Mouse (Mus musculus) limb, embryonic 14.5 days (tissue): ENCODE measurements around the gene Gdi1. TPM values are rescaled to one million over a fixed set of nuclear protein-coding genes. Genes with fewer than 3 reads are reported as not detected.

ENCODE experiments used
- ATAC-seq: fragments of 200-750 bp; cut with Nextera tagmentation; 2 replicates; pipeline ENCODE4 v1.8.0; 2017; ENCODE audit warnings: low read depth, moderate number of reproducible peaks, moderate TSS enrichment; ENCODE audit not compliant: low FRiP score
- DNase-seq: peaks from one replicate; pipeline ENCODE4 v3.0.0-alpha.2; 2015; ENCODE audit warnings: low spot score
- H3K27ac ChIP-seq: fragments of 300-500 bp; sonication (generic); replicated peaks from 2 replicates; pipeline ENCODE4 v1.5.1; 2014; ENCODE audit warnings: low read depth, mild to moderate bottlenecking, low read length, moderate library complexity, mixed read lengths
- H3K27me3 ChIP-seq: fragments of 300-500 bp; sonication (generic); 2 replicates; pipeline ENCODE4 v1.6.1; 2014; ENCODE audit warnings: low read length, mixed read lengths; ENCODE audit not compliant: control insufficient read depth, insufficient read depth
- H3K36me3 ChIP-seq: fragments of 300-500 bp; sonication (generic); 2 replicates; pipeline ENCODE4 v1.6.1; 2014; ENCODE audit warnings: mild to moderate bottlenecking, low read length, moderate library complexity, mixed read lengths; ENCODE audit not compliant: control insufficient read depth, insufficient read depth
- H3K4me1 ChIP-seq: fragments of 300-500 bp; sonication (generic); 2 replicates; pipeline ENCODE4 v1.6.1; 2014; ENCODE audit warnings: antibody characterized with exemption, low read length, mixed read lengths; ENCODE audit not compliant: control insufficient read depth, insufficient read depth
- H3K4me2 ChIP-seq: fragments of 300-500 bp; sonication (generic); replicated peaks from 2 replicates; pipeline ENCODE4 v1.6.1; 2014; ENCODE audit warnings: low read depth, mild to moderate bottlenecking, low read length, moderate library complexity; ENCODE audit not compliant: severe bottlenecking
- H3K4me3 ChIP-seq: fragments of 300-500 bp; sonication (generic); replicated peaks from 2 replicates; pipeline ENCODE4 v1.5.1; 2014; ENCODE audit warnings: low read length
- H3K9ac ChIP-seq: fragments of 300-500 bp; sonication (generic); 2 replicates; pipeline ENCODE4 v1.6.1; 2014; ENCODE audit warnings: mild to moderate bottlenecking, low read depth, low read length, moderate library complexity; ENCODE audit not compliant: severe bottlenecking
- H3K9me3 ChIP-seq: fragments of 300-500 bp; sonication (generic); 2 replicates; pipeline ENCODE4 v1.6.1; 2016; ENCODE audit warnings: low read length; ENCODE audit not compliant: control insufficient read depth
- POLR2A ChIP-seq: fragments of 200-500 bp; IDR thresholded peaks from 2 replicates; pipeline ENCODE4 v1.8.0; 2012; ENCODE audit warnings: inconsistent platforms, mild to moderate bottlenecking, moderate library complexity, borderline replicate concordance; ENCODE audit not compliant: insufficient read depth, insufficient read length; ENCODE audit errors: extremely low read depth
- WGBS: fragments of 180-500 bp; shearing (Covaris S2); extraction: QIAGEN DNeasy Blood & Tissue Kit; methylation state at CpG from one replicate; pipeline ENCODE4 v1.1.7; 2014; 5-methylcytosine and 5-hydroxymethylcytosine counted together
- polyA plus RNA-seq, 2 experiments: library from polyadenylated mRNA; depleted of rRNA in 1 of 2; stranded (reverse) in 1 of 2; unstranded in 1 of 2; fragments of >200 nt; fragmentation: Nextera tagmentation in 1 of 2; extraction: Ambion mirVana in 1 of 2; gene quantifications; 2 replicates each; pipeline versions ENCODE4 v1.2.1 to v1.2.3; 2012 to 2014

Gene Gdi1
- polyA plus RNA-seq (2012; rRNA removed), result 567 and 604 TPM in 2 replicates
- 147 and 183 TPM in 2 replicates for polyA plus RNA-seq (2014; fragmentation: Nextera tagmentation; extraction: Ambion mirVana)

DNA sequence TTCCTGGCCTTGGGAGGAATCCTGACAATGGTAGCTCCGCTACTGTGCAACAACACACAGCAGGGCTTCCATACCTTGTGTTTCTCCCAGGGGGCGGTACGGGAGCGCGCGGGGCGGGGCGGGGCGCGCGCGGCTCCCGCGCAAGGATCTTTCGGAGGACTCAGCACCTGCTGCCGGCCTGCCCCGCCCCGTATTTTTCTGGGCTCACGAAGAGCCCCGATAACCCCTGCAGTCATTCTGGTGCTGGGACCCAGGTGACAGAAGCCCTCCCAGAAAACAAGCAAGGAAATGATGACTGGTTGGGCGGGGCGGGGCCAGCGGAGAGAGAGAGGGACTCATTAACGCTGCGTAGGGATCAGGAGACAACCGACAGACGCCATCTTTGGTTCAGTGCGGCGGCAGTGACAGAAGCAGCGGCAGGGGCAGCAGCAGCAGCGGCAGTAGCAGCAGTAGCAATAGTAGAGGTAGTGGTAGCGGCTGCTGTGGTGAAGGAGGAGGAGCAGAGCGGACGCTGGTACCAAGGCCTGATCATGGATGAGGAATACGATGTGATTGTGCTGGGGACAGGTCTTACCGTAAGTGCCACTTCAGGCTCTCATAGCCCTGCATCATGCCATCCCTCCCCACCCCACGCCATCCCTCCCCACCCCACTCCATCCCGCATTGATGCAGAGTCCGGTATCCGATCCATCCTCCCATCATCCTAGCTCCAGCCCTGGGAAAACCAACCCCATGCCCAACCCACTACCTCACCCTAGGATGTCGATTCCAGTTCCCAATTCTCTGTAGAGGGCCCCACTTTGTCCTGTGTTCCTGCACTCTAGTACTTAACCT, at the start of gene Gdi1:
Gene Gdi1, plus strand, starts transcription at position 132 of the 834 bp plus-strand sequence.
- no peaks in the 10 kb centered on the region; the same call in 1 of the 2 replicates for H3K4me1 ChIP-seq
- WGBS, result 19% methylated on average over 38 of the region's 41 CpGs
- peak within 1 kb of the TSS; percentile 58 for H3K4me2 ChIP-seq
- peaks cover 49% of the 10 kb centered on the region for H3K36me3 ChIP-seq
- ATAC-seq, result peak; percentile 89
- peak within 1 kb of the TSS; percentile 87 for H3K27ac ChIP-seq
- TF ChIP-seq POLR2A, result peak; percentile 55; the same call in 1 of the 2 replicates
- peak; percentile 60 for DNase-seq
- peak within 1 kb of the TSS; percentile 66 for H3K9ac ChIP-seq
- H3K27me3 ChIP-seq, result no peaks in the 10 kb centered on the region
- peak within 1 kb of the TSS; percentile 54 for H3K4me3 ChIP-seq
- no peaks in the 10 kb centered on the region for H3K9me3 ChIP-seq

DNA sequence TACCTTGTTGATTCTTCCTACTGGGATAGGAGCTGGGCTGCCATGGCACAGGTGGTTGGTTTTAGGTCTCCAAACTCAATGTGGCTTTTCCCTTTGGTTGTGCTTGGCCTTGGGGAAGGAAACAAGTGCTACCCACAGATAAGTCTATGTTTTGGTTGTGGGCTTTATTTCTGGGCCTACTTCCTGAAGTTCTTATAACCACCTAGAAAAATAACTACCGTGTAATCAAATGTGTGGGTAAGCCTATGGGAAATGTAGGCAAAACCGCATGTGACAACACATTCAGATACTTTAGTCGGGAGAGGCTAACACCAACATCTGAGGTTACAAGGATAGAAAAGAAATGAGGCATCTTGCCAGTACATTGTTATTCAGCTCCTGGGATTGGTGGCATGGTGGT, 47.1 kb upstream of the Gdi1 start:
- ATAC-seq, result no peak
- TF ChIP-seq POLR2A, result no peak

DNA sequence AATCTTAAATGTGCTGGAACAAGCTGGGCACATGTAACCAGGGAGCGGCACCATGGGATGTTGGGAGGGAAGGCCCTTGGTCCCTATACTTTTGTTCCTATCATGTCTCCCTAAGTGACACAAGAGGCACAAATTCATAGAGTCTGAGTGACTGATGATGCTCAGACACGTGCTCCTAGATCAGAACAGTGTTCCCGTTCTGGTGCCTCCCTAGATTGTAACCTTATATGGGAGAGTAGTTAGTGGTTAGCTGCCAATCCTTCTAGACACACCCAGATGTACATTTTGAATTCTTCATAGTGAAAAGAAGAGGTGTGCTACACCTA, 35.1 kb upstream of the Gdi1 start:
- WGBS, result 22% methylated on average over 3 of the region's 3 CpGs
- Histone ChIP-seq H3K4me2 (peak overlapping the region; percentile 53), H3K4me3 (peak overlapping the region; percentile 53), H3K27me3 (no peaks in the 10 kb centered on the region), H3K9me3 (no peaks in the 10 kb centered on the region), H3K4me1 (no peaks in the 10 kb centered on the region), H3K9ac (peak overlapping the region; percentile 61), H3K27ac (peak overlapping the region; percentile 97), H3K36me3 (peaks cover 14% of the 10 kb centered on the region)
- ATAC-seq (peak; percentile 17; the same call in 1 of the 2 replicates), DNase-seq (no peak)
- no peak for TF ChIP-seq POLR2A

More for the DNA sequence above, 47.1 kb upstream of the Gdi1 start:
- Histone ChIP-seq H3K4me2 (no peak overlapping the region), H3K9ac (no peak overlapping the region), H3K27ac (no peak overlapping the region), H3K36me3 (peaks cover 24% of the 10 kb centered on the region), H3K4me1 (no peaks in the 10 kb centered on the region), H3K27me3 (no peaks in the 10 kb centered on the region), H3K9me3 (no peaks in the 10 kb centered on the region), H3K4me3 (no peak overlapping the region)
- DNase-seq, result no peak
- WGBS, result 93% methylated on average over 3 of the region's 3 CpGs

- peaks cover 14% of the 10 kb centered on the region for H3K36me3 ChIP-seq
- peak within 1 kb of the TSS; percentile 86 for H3K9ac ChIP-seq
- DNase-seq, result peak; percentile 94
- H3K27me3 ChIP-seq, result no peaks in the 10 kb centered on the region
- TF ChIP-seq POLR2A, result peak; percentile 97; the same call in 1 of the 2 replicates
- peak within 1 kb of the TSS; percentile 97 for H3K27ac ChIP-seq
- H3K9me3 ChIP-seq, result no peaks in the 10 kb centered on the region
- 18% methylated on average over 42 of the region's 42 CpGs for WGBS
- H3K4me3 ChIP-seq, result peak within 1 kb of the TSS; percentile 53
- peak within 1 kb of the TSS; percentile 53 for H3K4me2 ChIP-seq
- peak; percentile 93 for ATAC-seq
- H3K4me1 ChIP-seq, result no peaks in the 10 kb centered on the region
Measured at GRCm38 (mm10) chrX:74270062-74270901, 34.5 kb upstream of the Gdi1 start, which contains the start of gene Rpl10. Gene Rpl10 (plus strand): TSS chrX:74270812.
